Mouse (Mus musculus) forebrain, postnatal 0 days (tissue): ENCODE data around the gene Amt. TPM values are rescaled to one million over a fixed set of nuclear protein-coding genes. Genes with fewer than 3 reads are reported as not detected.
"Not testable (repeated sequence)": the region's sequence is repeated elsewhere in the genome, so short reads cannot be mapped to it uniquely, and the experiment has no call there.

ENCODE experiments used
- ATAC-seq: fragments of 200-750 bp; cut with Nextera tagmentation; 2 replicates; pipeline ENCODE4 v1.8.0; 2017; ENCODE audit warnings: mild to moderate bottlenecking, moderate library complexity
- DNase-seq: peaks from one replicate; pipeline ENCODE4 v3.0.0-alpha.2; 2015
- H3K27ac ChIP-seq: fragments of 300-500 bp; sonication (generic); 2 replicates; pipeline ENCODE4 v1.5.1; 2014; ENCODE audit warnings: low read depth, mild to moderate bottlenecking, antibody characterized with exemption, low read length, moderate library complexity, mixed read lengths
- H3K27me3 ChIP-seq: fragments of 300-500 bp; sonication (generic); 2 replicates; pipeline ENCODE4 v1.6.1; 2014; ENCODE audit warnings: mild to moderate bottlenecking, low read length, mixed read lengths; ENCODE audit not compliant: insufficient read depth
- H3K36me3 ChIP-seq: fragments of 300-500 bp; sonication (generic); 2 replicates; pipeline ENCODE4 v1.6.1; 2014; ENCODE audit warnings: mild to moderate bottlenecking, moderate library complexity; ENCODE audit not compliant: insufficient read depth
- H3K4me1 ChIP-seq: fragments of 300-500 bp; sonication (generic); 2 replicates; pipeline ENCODE4 v1.6.1; 2014; ENCODE audit warnings: antibody characterized with exemption; ENCODE audit not compliant: insufficient read depth
- H3K4me2 ChIP-seq: fragments of 300-500 bp; sonication (generic); 2 replicates; pipeline ENCODE4 v1.6.1; 2014; ENCODE audit warnings: low read depth, mild to moderate bottlenecking, moderate library complexity
- H3K4me3 ChIP-seq: fragments of 300-500 bp; sonication (generic); 2 replicates; pipeline ENCODE4 v1.5.1; 2014; ENCODE audit warnings: low read depth, low read length, mixed read lengths
- H3K9ac ChIP-seq: fragments of 300-500 bp; sonication (generic); 2 replicates; pipeline ENCODE4 v1.6.1; 2014; ENCODE audit warnings: mild to moderate bottlenecking
- H3K9me3 ChIP-seq: fragments of 300-500 bp; sonication (generic); 2 replicates; pipeline ENCODE4 v1.6.1; 2016; ENCODE audit warnings: low read length
- CTCF ChIP-seq: sonication (generic); IDR thresholded peaks from 2 replicates; pipeline ENCODE4 v1.5.1; 2016; ENCODE audit warnings: antibody characterized with exemption, control low read depth, low read depth
- WGBS: fragments of 180-500 bp; shearing (Covaris S2); extraction: QIAGEN DNeasy Blood & Tissue Kit; methylation state at CpG from one replicate; pipeline ENCODE4 v1.1.7; 2014; 5-methylcytosine and 5-hydroxymethylcytosine counted together
- polyA plus RNA-seq: library from polyadenylated mRNA; unstranded; fragments of >200 nt; fragmentation: Nextera tagmentation; extraction: Ambion mirVana; gene quantifications from 2 replicates; pipeline ENCODE4 v1.2.1, GENCODE M21; 2015
- total RNA-seq: library from RNA; depleted of rRNA; stranded (reverse); fragments of >200 nt; gene quantifications from 2 replicates; pipeline ENCODE4 v1.2.3, GENCODE M21; 2014

Gene Amt
- total and polyA plus RNA-seq, 2 experiments from 2014 or later = 20.1 to 32.6 TPM

DNA sequence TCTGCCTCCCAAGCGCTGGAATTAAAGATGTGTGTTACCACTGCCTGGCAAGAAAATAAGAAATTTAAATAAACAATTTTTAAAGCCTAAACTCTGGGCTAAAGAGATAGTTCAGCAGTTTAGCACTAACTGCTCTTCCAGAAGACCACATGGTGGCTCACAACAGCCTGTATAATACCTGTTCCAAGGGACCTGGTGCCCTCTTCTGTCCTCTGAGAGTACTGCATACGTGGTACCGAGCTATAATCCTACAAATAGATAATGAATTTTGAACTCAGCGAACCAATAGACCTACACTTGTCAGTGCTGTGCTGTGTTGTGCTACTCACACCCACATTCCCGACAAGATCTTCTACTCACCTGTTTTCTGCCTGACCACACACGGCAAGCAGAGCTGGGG lies 12.2 kb upstream of the Amt start:
- Histone ChIP-seq H3K4me1 (no peaks in the 10 kb centered on the region), H3K9ac (no peak overlapping the region), H3K36me3 (no peaks in the 10 kb centered on the region), H3K27ac (no peak overlapping the region), H3K27me3 (no peaks in the 10 kb centered on the region), H3K4me2 (no peak overlapping the region), H3K4me3 (no peak overlapping the region), H3K9me3 (no peaks in the 10 kb centered on the region)
- TF ChIP-seq CTCF = peak; percentile 85
- peak; percentile 83 for ATAC-seq
- WGBS = 14% methylated on average over 6 of the region's 6 CpGs
- peak; percentile 75 for DNase-seq

DNA sequence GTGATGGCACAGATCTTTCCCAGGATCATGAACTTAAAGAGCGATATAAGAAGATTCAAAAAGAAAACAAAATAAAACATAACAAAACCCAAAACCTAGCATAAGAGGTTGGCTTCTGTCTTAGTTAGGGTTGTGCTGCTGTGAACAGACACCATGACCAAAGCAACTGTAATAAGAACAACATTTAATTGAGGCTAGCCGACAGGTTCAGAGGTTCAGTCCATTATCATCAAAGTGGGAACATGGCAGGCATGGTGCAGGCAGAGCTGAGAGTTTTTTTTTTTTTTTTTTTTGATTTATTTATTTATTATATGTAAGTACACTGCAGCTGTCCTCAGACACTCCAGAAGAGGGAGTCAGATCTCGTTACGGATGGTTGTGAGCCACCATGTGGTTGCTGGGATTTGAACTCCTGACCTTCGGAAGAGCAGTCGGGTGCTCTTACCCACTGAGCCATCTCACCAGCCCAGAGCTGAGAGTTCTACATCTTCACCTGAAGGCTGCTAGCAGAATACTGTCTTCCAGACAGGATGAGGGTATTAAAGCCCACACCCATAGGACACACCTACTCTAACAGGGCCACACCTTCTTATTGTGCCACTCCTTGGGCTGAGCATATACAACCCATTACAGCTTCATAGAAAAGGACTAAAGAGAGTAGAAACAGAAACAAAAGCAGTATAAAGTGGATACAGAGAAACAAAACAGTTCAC lies 9.0 kb upstream of the Amt start:
- H3K4me2 ChIP-seq, H3K36me3 ChIP-seq, ATAC-seq, H3K4me3 ChIP-seq, H3K9me3 ChIP-seq, H3K9ac ChIP-seq, H3K27ac ChIP-seq, H3K27me3 ChIP-seq, H3K4me1 ChIP-seq, DNase-seq: not testable (repeated sequence)
- WGBS = 90% methylated on average over 4 of the region's 6 CpGs

DNA sequence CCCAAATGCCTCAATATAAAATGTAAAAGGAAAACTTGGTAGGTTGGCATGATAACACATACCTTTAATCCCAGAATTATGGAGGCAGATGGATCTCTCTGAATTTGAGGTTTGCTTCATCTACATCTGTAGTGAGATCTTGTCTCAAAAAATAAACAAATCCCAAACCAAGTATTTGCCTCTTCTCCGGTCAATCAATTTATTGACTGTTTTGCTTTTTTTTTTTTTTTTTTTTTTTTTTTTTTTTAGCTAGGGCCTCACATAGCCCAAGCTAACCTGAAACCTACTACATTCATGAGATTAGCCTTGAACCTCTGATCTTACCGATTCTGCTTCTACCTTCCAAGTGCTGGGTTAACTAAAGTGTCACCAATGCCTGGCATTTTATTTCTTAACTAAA lies 7.3 kb upstream of the Amt start:
- no peaks in the 10 kb centered on the region for H3K27me3 ChIP-seq
- peak overlapping the region; percentile 90; the same call in 1 of the 2 replicates for H3K27ac ChIP-seq
- peak overlapping the region; percentile 61; the same call in 1 of the 2 replicates for H3K9ac ChIP-seq
- TF ChIP-seq CTCF = no peak
- H3K4me2 ChIP-seq = peak overlapping the region; percentile 51
- H3K9me3 ChIP-seq = no peaks in the 10 kb centered on the region
- H3K4me3 ChIP-seq = peak overlapping the region; percentile 51
- no peak for DNase-seq
- 66% methylated on average over 2 of the region's 2 CpGs for WGBS
- H3K36me3 ChIP-seq = peaks cover 11% of the 10 kb centered on the region
- no peak for ATAC-seq
- 0 out of 2 replicates have a peak, but pooled peaks cover 3% of the 10 kb centered on the region for H3K4me1 ChIP-seq

- Histone ChIP-seq H3K36me3 (peaks cover 19% of the 10 kb centered on the region), H3K27ac (peak within 1 kb of the TSS; percentile 90), H3K27me3 (no peaks in the 10 kb centered on the region), H3K4me3 (peak within 1 kb of the TSS; percentile 51), H3K4me1 (0 out of 2 replicates have a peak, but pooled peaks cover 3% of the 10 kb centered on the region), H3K9ac (peak within 1 kb of the TSS; percentile 61), H3K9me3 (no peaks in the 10 kb centered on the region), H3K4me2 (peak within 1 kb of the TSS; percentile 51)
- WGBS = under 1% methylated on average over 32 of the region's 32 CpGs
- peak; percentile 98 for ATAC-seq
- TF ChIP-seq CTCF = peak; percentile 30
- peak; percentile 98 for DNase-seq
These were observed 6.5 kb upstream of the Amt start, which contains the start of gene Nicn1 for GRCm38 (mm10) chr9:108290016-108290750. Gene Nicn1 (plus strand): TSS chr9:108290429.

DNA sequence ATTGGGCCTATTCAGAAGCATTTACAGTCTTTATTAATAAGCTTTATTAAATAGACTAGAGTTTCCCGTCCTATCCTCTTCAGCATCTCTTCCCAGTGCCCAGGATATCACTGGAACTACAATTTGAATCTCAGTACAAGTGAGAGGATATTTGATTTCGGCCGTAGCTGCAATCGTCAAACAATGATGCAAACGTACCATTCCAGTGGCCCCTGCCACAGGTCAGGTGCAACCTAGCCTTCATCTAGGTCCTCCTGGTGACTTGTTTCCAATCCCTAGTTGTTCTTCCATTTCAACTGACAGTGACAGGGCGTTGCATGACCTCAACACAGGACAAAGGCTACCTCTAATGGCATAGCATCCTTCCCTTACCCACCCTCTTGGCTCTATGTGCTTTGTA lies 5.9 kb upstream of the Amt start:
- H3K36me3 ChIP-seq = peaks cover 24% of the 10 kb centered on the region
- H3K9me3 ChIP-seq = no peaks in the 10 kb centered on the region
- 36% methylated on average over 6 of the region's 6 CpGs for WGBS
- DNase-seq (no peak), ATAC-seq (no peak)
- no peaks in the 10 kb centered on the region for H3K27me3 ChIP-seq
- H3K9ac ChIP-seq = peak overlapping the region; percentile 61
- H3K4me2 ChIP-seq = peak overlapping the region; percentile 51
- peak overlapping the region; percentile 51 for H3K4me3 ChIP-seq
- 0 out of 2 replicates have a peak, but pooled peaks cover 3% of the 10 kb centered on the region for H3K4me1 ChIP-seq
- peak overlapping the region; percentile 85 for H3K27ac ChIP-seq
- TF ChIP-seq CTCF = no peak

- no peak for TF ChIP-seq CTCF
- no peak for ATAC-seq
- no peaks in the 10 kb centered on the region for H3K27me3 ChIP-seq
These were observed 5.2 kb downstream of the Amt start for GRCm38 (mm10) chr9:108301853-108302252.

DNA sequence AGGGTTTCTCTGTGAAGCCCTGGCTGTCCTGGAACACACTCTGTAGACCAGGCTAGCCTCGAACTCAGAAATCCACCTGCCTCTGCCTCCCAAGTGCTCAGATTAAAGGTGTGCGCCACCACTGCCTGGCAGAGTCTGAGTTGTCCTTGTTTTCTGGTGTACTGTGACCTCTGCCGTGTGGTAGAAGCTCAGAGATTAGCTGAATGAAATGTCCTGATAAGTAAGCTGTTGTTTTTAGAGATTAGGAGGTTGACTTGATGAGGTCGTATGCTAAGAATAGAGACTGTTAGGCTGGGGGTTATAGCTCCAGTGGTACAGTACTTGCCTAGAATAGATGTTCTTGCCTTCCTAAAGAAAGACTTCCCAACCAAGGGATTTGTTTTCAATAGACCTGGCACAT lies 8.1 kb downstream of the Amt start:
- Histone ChIP-seq H3K9me3 (no peaks in the 10 kb centered on the region), H3K27me3 (no peaks in the 10 kb centered on the region), H3K36me3 (peaks cover 21% of the 10 kb centered on the region), H3K9ac (peak overlapping the region; percentile 82; the same call in 1 of the 2 replicates), H3K27ac (no peak overlapping the region), H3K4me2 (peak overlapping the region; percentile 81), H3K4me1 (peaks cover 29% of the 10 kb centered on the region), H3K4me3 (peak overlapping the region; percentile 89)
- 87% methylated on average over 4 of the region's 4 CpGs for WGBS
- no peak for TF ChIP-seq CTCF
- DNase-seq (no peak), ATAC-seq (no peak)

More at GRCm38 (mm10) chr9:108301853-108302252, 5.2 kb downstream of the Amt start:
- H3K9me3 ChIP-seq = no peaks in the 10 kb centered on the region
- 88% methylated on average over 3 of the region's 3 CpGs for WGBS
- H3K4me3 ChIP-seq = no peak overlapping the region
- no peak overlapping the region for H3K9ac ChIP-seq
- no peak for DNase-seq
- H3K27ac ChIP-seq = no peak overlapping the region
- peaks cover 26% of the 10 kb centered on the region for H3K36me3 ChIP-seq
- peaks cover 10% of the 10 kb centered on the region for H3K4me1 ChIP-seq
- no peak overlapping the region for H3K4me2 ChIP-seq
